Mouse (Mus musculus) 3134 (cell line): ENCODE results near the gene Pet100.
A peak's percentile ranks its signal among the peaks of the same experiment; 100 is the strongest.

Source experiments
- DNase-seq: peaks from one replicate; pipeline ENCODE4 v3.0.0-alpha.2; 2011; ENCODE audit warnings: low spot score; ENCODE audit not compliant: insufficient read length; ENCODE audit errors: extremely low read depth

The Pet100 gene

GRCm38 (mm10) chr8:3622119-3622518 lies 771 bp downstream of the Pet100 start:
- no peak for DNase-seq

GRCm38 (mm10) chr8:3625445-3625844 lies 4.1 kb downstream of the Pet100 start, which contains the start of gene Pcp2:
Pcp2 (minus strand) TSS chr8:3625545.
- no peak for DNase-seq

GRCm38 (mm10) chr8:3626971-3627370 lies 5.6 kb downstream of the Pet100 start:
- DNase-seq: no peak

- no peak for DNase-seq
These were observed 6.7 kb downstream of the Pet100 start for GRCm38 (mm10) chr8:3628014-3628413.

GRCm38 (mm10) chr8:3630647-3631477 lies 9.5 kb downstream of the Pet100 start, which contains the start of gene Stxbp2:
Stxbp2 (plus strand) TSS chr8:3630955.
- DNase-seq: peak; percentile 75

- no peak for DNase-seq
These were observed 10.1 kb downstream of the Pet100 start for GRCm38 (mm10) chr8:3631478-3631875.

- DNase-seq: peak; percentile 38
These were observed 24.5 kb downstream of the Pet100 start for GRCm38 (mm10) chr8:3645804-3646203.

GRCm38 (mm10) chr8:3646824-3647531 lies 25.6 kb downstream of the Pet100 start:
- no peak for DNase-seq

- DNase-seq: no peak
These were observed 26.2 kb downstream of the Pet100 start for GRCm38 (mm10) chr8:3647561-3647960.

GRCm38 (mm10) chr8:3648268-3648667 lies 26.9 kb downstream of the Pet100 start:
- no peak for DNase-seq

GRCm38 (mm10) chr8:3648990-3649389 lies 27.6 kb downstream of the Pet100 start:
- DNase-seq: no peak

GRCm38 (mm10) chr8:3652845-3653244 lies 31.5 kb downstream of the Pet100 start:
- no peak for DNase-seq

GRCm38 (mm10) chr8:3654726-3655508 lies 33.6 kb downstream of the Pet100 start:
- no peak for DNase-seq

GRCm38 (mm10) chr8:3655526-3655925 lies 34.2 kb downstream of the Pet100 start, which contains the start of gene Retn:
Retn (plus strand) TSS chr8:3655770.
- no peak for DNase-seq

GRCm38 (mm10) chr8:3656725-3657381 lies 35.5 kb downstream of the Pet100 start:
- DNase-seq: no peak

- no peak for DNase-seq
These were observed 39.5 kb downstream of the Pet100 start for GRCm38 (mm10) chr8:3660889-3661288.

GRCm38 (mm10) chr8:3664405-3664804 lies 43.1 kb downstream of the Pet100 start:
- DNase-seq: no peak

- no peak for DNase-seq
These were observed 44.2 kb downstream of the Pet100 start, which contains the start of gene Mcemp1 for GRCm38 (mm10) chr8:3665507-3665906. Mcemp1 (plus strand) TSS chr8:3665754.

- DNase-seq: peak; percentile 26
These were observed 49.0 kb downstream of the Pet100 start for GRCm38 (mm10) chr8:3670388-3670787.

- peak; percentile 62 for DNase-seq
These were observed 50.7 kb downstream of the Pet100 start, which contains the start of gene Fcor for GRCm38 (mm10) chr8:3671980-3672491. Fcor (minus strand) TSS chr8:3672362.
